Mouse (Mus musculus) ovary, postnatal 36 days (tissue): ENCODE measurements around the gene Zbtb20.

Source experiments
- DNase-seq: peaks from one replicate; pipeline ENCODE4 v3.0.0; 2022; ENCODE audit warnings: low spot score, mixed read lengths

Gene Zbtb20

GRCm38 (mm10) chr16:43653288-43653687 is 777.6 kb downstream of the Zbtb20 start:
- no peak for DNase-seq

DNA sequence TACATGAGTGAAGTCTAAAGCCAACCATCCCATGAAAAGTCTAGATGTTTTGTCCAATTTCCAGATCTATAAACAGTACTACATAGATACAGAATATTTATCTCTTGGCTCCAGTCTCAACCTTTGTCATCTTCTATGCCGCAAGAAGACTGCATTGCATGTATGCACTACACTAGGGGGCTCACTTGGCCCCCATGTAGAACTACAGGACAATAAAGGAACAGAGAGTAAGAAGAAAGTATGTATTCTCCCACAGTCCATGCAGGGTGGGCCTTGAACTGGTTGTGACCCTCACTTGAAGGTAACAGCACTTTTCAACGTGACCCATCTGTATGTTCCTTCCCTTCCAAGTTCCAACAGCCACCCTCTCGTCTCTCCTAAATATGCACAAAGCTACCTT is 778.6 kb downstream of the Zbtb20 start:
- no peak for DNase-seq

- no peak for DNase-seq
Measured at GRCm38 (mm10) chr16:43655183-43655787, 779.6 kb downstream of the Zbtb20 start.

DNA sequence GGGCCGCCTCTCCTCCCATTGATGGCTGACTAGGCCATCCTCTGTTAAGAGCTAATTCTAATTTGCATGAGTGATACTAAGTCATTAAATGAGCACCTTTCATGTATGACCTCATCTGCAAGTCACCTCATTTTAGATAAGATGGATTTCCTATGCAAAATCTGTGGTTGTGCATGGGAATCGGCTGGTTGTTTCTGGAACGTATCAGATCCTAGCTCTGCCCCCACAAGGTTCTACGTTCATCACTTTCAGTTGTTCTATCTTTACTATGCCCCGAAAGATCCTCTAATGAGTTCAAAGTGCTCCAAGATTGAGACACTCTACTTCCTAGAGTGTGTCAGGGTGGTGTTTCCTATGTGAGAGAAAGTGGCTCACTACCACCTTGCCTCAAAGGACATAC is 785.9 kb downstream of the Zbtb20 start:
- DNase-seq = no peak

DNA sequence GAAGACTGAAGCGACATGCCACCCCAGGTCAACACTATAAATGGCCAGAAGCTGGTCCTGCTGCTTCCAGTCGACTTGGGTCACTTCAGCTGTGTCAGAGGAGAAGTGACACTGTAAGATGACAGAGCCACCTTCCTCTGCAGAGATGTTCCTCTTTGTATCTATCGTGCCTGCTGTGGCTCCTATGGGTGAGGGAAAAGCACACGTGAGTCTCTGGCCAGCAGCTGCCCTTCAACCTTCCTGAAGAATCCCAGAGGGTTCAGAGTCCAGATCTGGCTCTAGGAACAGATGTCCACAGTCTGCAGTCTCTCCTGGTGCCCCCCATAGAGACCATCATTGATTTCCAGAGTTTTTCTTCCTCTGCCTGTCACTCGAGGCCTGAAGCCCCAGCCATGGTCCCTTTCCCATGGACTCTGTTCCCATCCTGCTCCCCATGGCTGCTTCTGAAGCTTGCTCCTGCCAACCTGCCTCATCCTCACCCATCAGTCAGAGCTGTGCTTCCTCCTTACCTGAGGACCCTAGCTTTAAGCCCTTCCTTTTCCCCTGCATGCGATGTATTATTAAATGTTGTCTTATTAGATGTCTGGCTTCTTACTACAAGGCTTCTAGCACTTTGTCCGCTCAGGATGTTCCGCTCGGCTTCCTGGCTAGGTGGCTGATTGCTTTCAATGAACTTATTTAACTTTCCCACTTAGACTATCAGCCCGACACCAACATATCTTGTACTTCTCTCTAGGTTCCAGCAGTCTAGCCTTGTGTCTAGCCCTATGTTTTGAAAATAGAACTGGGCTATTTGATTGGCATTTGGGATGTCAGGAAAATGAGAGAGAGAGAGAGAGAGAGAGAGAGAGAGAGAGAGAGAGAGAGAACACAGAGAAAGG is 786.7 kb downstream of the Zbtb20 start:
- DNase-seq = no peak

- DNase-seq = no peak
Measured at GRCm38 (mm10) chr16:43663978-43664579, 788.4 kb downstream of the Zbtb20 start, which contains the start of gene Tigit. TSS of gene Tigit (minus strand) at chr16:43664146.

GRCm38 (mm10) chr16:43664861-43665260 is 789.2 kb downstream of the Zbtb20 start:
- DNase-seq = no peak

DNA sequence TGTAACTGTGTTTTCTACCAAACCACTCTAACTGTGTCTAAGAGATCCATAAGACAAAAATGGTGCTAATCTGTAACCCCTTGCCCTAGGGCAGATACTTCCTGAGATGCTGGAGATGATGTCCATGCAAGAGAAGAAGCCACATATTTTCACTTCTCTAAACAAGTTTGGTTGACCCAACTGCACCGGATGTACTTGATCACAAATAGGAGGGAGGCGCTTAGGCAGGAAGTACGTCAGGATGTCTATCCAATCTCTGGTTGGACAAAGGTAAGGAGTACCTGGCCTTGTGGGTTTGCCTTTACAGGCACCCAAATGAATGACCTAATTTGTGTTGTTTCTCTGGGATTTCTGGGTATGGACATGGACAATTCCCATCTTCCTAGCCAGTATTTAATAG is 792.6 kb downstream of the Zbtb20 start:
- no peak for DNase-seq

- no peak for DNase-seq
Measured at GRCm38 (mm10) chr16:43671972-43672371, 796.3 kb downstream of the Zbtb20 start.

DNA sequence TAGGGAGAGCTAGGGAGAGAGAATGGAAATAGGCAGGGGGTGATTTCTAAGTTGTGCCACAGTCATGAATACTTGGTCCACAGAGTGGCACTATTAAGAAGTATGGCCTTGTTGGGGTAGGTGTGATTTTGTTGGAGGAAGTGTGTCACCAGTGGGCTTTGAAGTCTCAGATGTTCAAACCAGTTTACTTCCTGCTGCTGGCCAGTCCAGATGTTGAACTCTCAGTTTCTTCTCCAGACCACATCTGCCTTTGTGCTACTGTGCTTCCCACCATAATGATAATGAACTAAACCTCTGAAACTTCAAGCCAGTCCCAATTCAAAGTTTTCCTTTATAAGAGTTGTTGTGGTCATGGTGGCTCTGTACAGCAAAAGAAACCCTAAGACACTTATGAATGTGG is 797.0 kb downstream of the Zbtb20 start:
- no peak for DNase-seq

DNA sequence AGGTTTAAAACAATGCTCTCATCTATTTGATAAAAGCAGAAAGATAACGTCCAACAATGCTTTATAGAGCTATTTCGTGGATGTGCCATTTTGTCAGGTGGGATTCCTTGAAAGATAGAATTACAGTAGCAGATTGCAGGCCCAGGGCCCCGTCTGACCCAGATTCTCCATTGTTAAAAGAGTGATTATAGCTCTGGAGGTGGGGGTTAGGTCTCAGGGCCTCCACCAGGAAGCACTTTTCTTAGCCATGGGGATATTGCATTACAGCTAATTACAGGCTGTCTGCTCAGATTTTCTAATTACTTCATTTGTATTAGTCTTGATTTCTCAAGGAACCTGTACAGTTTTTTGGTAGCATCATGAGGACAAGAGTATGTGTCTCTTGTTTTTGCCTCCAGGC is 798.7 kb downstream of the Zbtb20 start:
- DNase-seq = no peak

DNA sequence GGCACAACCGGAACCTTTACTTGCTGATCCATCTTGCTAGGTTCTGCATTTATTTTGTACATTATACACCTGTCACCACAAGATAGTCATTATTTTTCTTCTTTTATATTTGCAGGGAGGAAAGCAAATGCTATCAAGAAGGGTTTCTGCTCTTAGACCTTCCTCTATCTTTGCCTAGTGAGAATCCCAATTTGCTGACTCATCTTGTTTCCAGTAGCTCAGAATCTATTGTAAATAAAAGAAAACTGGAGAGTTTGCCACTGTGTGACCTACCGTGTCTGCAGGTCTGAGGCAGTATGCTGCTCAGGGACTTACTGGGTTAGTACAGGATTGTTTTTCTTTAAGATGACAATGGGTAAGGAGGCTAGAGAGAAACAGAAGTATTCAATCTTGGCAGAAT is 812.3 kb downstream of the Zbtb20 start:
- no peak for DNase-seq

DNA sequence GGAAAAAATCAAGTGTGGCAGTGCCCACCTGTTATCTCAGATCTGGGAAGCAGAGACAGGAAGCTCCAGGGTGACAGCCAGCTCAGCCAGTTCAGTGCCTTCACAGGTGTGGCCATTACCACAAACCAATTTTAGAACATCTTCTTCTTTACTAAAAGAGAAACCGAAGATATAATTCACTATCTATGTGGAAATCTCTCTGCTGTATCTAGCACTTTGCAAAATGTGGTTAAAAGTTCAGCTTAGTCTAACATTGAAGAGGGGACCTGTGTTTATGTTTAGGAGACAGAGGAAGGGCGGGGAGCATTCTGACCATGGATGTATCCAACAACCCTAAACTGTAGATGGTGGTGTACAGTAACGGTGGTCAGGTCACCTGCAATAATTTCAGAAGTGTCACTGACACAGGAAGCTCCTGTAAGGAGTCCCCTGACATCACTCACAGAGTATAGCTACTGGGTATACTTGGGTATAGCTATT is 814.6 kb downstream of the Zbtb20 start:
- no peak for DNase-seq

DNA sequence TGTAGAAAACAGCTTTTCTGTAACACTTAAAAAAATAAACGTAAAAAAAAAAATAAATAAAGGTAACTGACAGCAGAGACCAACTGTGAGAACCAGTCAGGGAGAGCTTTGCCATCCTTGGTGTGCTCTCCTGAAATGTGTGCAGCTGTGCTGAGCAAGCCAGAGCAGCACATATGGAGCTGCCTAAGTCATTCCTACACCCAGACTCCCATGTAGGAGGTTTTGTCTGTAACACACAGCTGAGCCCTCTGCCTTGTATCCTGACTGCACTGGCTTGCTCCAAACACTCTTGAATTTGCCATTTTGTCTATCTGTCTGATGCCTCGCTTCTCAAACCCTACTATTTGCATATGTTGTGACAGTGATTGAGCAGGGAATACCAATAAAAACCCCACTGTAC is 815.2 kb downstream of the Zbtb20 start:
- no peak for DNase-seq

DNA sequence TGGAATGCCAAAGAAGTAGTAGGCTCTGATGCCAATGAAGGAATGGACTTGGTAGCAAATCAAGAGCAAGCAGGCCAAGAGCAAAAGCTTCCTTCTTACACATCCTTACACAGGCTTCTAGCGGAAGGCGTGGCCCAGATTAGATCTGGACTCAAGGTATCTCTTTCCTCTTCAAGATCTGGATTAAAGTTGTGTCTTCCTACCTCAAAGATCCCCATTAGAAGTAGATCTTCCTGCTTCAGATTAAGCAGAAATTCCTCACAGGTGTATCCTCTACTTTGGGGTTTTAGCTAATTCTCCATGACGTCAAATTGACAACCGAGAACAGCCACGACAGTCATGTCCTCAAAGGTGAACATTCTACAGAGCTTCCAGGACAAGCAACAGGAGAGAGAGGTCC is 816.1 kb downstream of the Zbtb20 start:
- DNase-seq = no peak
